Mouse (Mus musculus): ENCODE data around the gene Apobec2. TPM values are rescaled to one million over a fixed set of nuclear protein-coding genes. Genes with fewer than 3 reads are reported as not detected.

The Apobec2 gene
- polyA plus RNA-seq, 1 experiment: 0.25 TPM

GRCm38 (mm10) chr17:48416425-48417195 lies 16.1 kb downstream of the Apobec2 start:
- Histone ChIP-seq H3K27ac (ENCODE audit: insufficient read depth, low read depth, low read length) (no peak overlapping the region), H3K36me3 (ENCODE audit: control insufficient read depth, insufficient read depth, low read length) (peaks cover 34% of the 10 kb centered on the region), H3K27me3 (ENCODE audit: control insufficient read depth, insufficient read depth, low read length) (no peaks in the 10 kb centered on the region), H3K4me1 (ENCODE audit: control insufficient read depth, insufficient read depth, insufficient read length, low read length) (peaks cover 16% of the 10 kb centered on the region; the same call in 1 of the 2 replicates), H3K4me3 (ENCODE audit: low read depth, low read length) (no peak overlapping the region)
- WGBS: 85% methylated on average over 14 of the region's 14 CpGs
- TF ChIP-seq CTCF (IDR thresholded peaks at IDR 0.05; ENCODE audit: extremely low read depth, insufficient read length, insufficient replicate concordance, low read depth, low read length): peak; percentile 44; the same call in 1 of the 2 replicates
- TF ChIP-seq POLR2A (IDR thresholded peaks at IDR 0.05; ENCODE audit: low read depth, low read length): no peak

GRCm38 (mm10) chr17:48416011-48416410 lies 16.7 kb downstream of the Apobec2 start:
- TF ChIP-seq POLR2A (IDR thresholded peaks at IDR 0.05; ENCODE audit: low read depth, low read length) (no peak), CTCF (IDR thresholded peaks at IDR 0.05; ENCODE audit: extremely low read depth, insufficient read length, insufficient replicate concordance, low read depth, low read length) (no peak)
- H3K36me3 ChIP-seq (ENCODE audit: control insufficient read depth, insufficient read depth, low read length): peaks cover 34% of the 10 kb centered on the region
- WGBS: 72% methylated on average over 7 of the region's 7 CpGs
- H3K27me3 ChIP-seq (ENCODE audit: control insufficient read depth, insufficient read depth, low read length): no peaks in the 10 kb centered on the region
- no peak overlapping the region for H3K27ac ChIP-seq (ENCODE audit: insufficient read depth, low read depth, low read length)
- peaks cover 16% of the 10 kb centered on the region; the same call in 1 of the 2 replicates for H3K4me1 ChIP-seq (ENCODE audit: control insufficient read depth, insufficient read depth, insufficient read length, low read length)
- no peak overlapping the region for H3K4me3 ChIP-seq (ENCODE audit: low read depth, low read length)

GRCm38 (mm10) chr17:48411241-48411640 lies 21.5 kb downstream of the Apobec2 start:
- H3K27me3 ChIP-seq (ENCODE audit: control insufficient read depth, insufficient read depth, low read length): no peaks in the 10 kb centered on the region
- H3K4me1 ChIP-seq (ENCODE audit: control insufficient read depth, insufficient read depth, insufficient read length, low read length): peaks cover 3% of the 10 kb centered on the region; the same call in 1 of the 2 replicates
- WGBS: 25% methylated on average over 8 of the region's 8 CpGs
- H3K4me3 ChIP-seq (ENCODE audit: low read depth, low read length): no peak overlapping the region
- no peak for TF ChIP-seq POLR2A (IDR thresholded peaks at IDR 0.05; ENCODE audit: low read depth, low read length)
- no peak for TF ChIP-seq CTCF (IDR thresholded peaks at IDR 0.05; ENCODE audit: extremely low read depth, insufficient read length, insufficient replicate concordance, low read depth, low read length)
- no peak overlapping the region for H3K27ac ChIP-seq (ENCODE audit: insufficient read depth, low read depth, low read length)
- H3K36me3 ChIP-seq (ENCODE audit: control insufficient read depth, insufficient read depth, low read length): peaks cover 29% of the 10 kb centered on the region

GRCm38 (mm10) chr17:48410299-48410785 lies 22.4 kb downstream of the Apobec2 start:
- H3K27ac ChIP-seq (ENCODE audit: insufficient read depth, low read depth, low read length): peak overlapping the region; percentile 98
- peaks cover 22% of the 10 kb centered on the region for H3K36me3 ChIP-seq (ENCODE audit: control insufficient read depth, insufficient read depth, low read length)
- H3K4me1 ChIP-seq (ENCODE audit: control insufficient read depth, insufficient read depth, insufficient read length, low read length): peaks cover 3% of the 10 kb centered on the region; the same call in 1 of the 2 replicates
- H3K4me3 ChIP-seq (ENCODE audit: low read depth, low read length): peak overlapping the region; percentile 91
- TF ChIP-seq POLR2A (IDR thresholded peaks at IDR 0.05; ENCODE audit: low read depth, low read length) (no peak), CTCF (IDR thresholded peaks at IDR 0.05; ENCODE audit: extremely low read depth, insufficient read length, insufficient replicate concordance, low read depth, low read length) (no peak)
- under 1% methylated on average over 13 of the region's 13 CpGs for WGBS
- H3K27me3 ChIP-seq (ENCODE audit: control insufficient read depth, insufficient read depth, low read length): no peaks in the 10 kb centered on the region

- peaks cover 3% of the 10 kb centered on the region; the same call in 1 of the 2 replicates for H3K4me1 ChIP-seq (ENCODE audit: control insufficient read depth, insufficient read depth, insufficient read length, low read length)
- peaks cover 15% of the 10 kb centered on the region for H3K36me3 ChIP-seq (ENCODE audit: control insufficient read depth, insufficient read depth, low read length)
- no peaks in the 10 kb centered on the region for H3K27me3 ChIP-seq (ENCODE audit: control insufficient read depth, insufficient read depth, low read length)
- H3K4me3 ChIP-seq (ENCODE audit: low read depth, low read length): peak within 1 kb of the TSS; percentile 91
- peak within 1 kb of the TSS; percentile 99 for H3K27ac ChIP-seq (ENCODE audit: insufficient read depth, low read depth, low read length)
- no peak for TF ChIP-seq CTCF (IDR thresholded peaks at IDR 0.05; ENCODE audit: extremely low read depth, insufficient read length, insufficient replicate concordance, low read depth, low read length)
- TF ChIP-seq POLR2A (IDR thresholded peaks at IDR 0.05; ENCODE audit: low read depth, low read length): peak; percentile 59; the same call in 1 of the 2 replicates
- WGBS: under 1% methylated on average over 84 of the region's 84 CpGs
These were observed 23.1 kb downstream of the Apobec2 start, which contains the start of the genes Nfya and Oard1 for GRCm38 (mm10) chr17:48409380-48410298. Gene Nfya (minus strand): TSS chr17:48409906. Gene Oard1 (plus strand): TSS chr17:48410014.

- no peaks in the 10 kb centered on the region for H3K27me3 ChIP-seq (ENCODE audit: control insufficient read depth, insufficient read depth, low read length)
- peak overlapping the region; percentile 99 for H3K27ac ChIP-seq (ENCODE audit: insufficient read depth, low read depth, low read length)
- TF ChIP-seq CTCF (IDR thresholded peaks at IDR 0.05; ENCODE audit: extremely low read depth, insufficient read length, insufficient replicate concordance, low read depth, low read length) (no peak), POLR2A (IDR thresholded peaks at IDR 0.05; ENCODE audit: low read depth, low read length) (peak; percentile 46; the same call in 1 of the 2 replicates)
- H3K36me3 ChIP-seq (ENCODE audit: control insufficient read depth, insufficient read depth, low read length): peaks cover 10% of the 10 kb centered on the region
- WGBS: under 1% methylated on average over 47 of the region's 47 CpGs
- H3K4me3 ChIP-seq (ENCODE audit: low read depth, low read length): peak overlapping the region; percentile 90
- peaks cover 7% of the 10 kb centered on the region; the same call in 1 of the 2 replicates for H3K4me1 ChIP-seq (ENCODE audit: control insufficient read depth, insufficient read depth, insufficient read length, low read length)
These were observed 24.0 kb downstream of the Apobec2 start for GRCm38 (mm10) chr17:48408526-48409291.
